Mouse (Mus musculus) ES-E14 (cell line): ENCODE measurements at regions not wholly inside any gene's neighbourhood (a gene's known extent, or its start where the extent isn't known, plus 50 kb on each side); places are given as distances from the start of the nearest gene placed in this dataset.
A peak's percentile ranks its signal among the peaks of the same experiment; 100 is the strongest.

Experiments used
- DNase-seq: peaks from one replicate; pipeline ENCODE4 v3.0.0-alpha.2; 2013; ENCODE audit warnings: low read depth, low spot score
- H3K27ac ChIP-seq: 2 replicates; pipeline ENCODE4 v1.5.1; 2012; ENCODE audit warnings: low read depth, mild to moderate bottlenecking, low read length, moderate library complexity, mixed read lengths; ENCODE audit not compliant: poor library complexity, insufficient read depth, severe bottlenecking
- H3K36me3 ChIP-seq: 2 replicates; pipeline ENCODE4 v1.6.1; 2012; ENCODE audit warnings: mild to moderate bottlenecking, low read length, moderate library complexity, mixed read lengths; ENCODE audit not compliant: control insufficient read depth, poor library complexity, insufficient read depth, severe bottlenecking
- H3K4me1 ChIP-seq, 2 experiments: fragments of 150-350 bp in 1 of 2; sonication (generic) in 1 of 2; 2 replicates each; pipeline ENCODE4 v1.6.1; 2012; ENCODE audit warnings: low read length in 2 of 2, mild to moderate bottlenecking in 1 of 2, mixed read lengths in 1 of 2; ENCODE audit not compliant: control insufficient read depth in 2 of 2, insufficient read depth in 2 of 2, poor library complexity in 1 of 2
- H3K4me3 ChIP-seq, 2 experiments: fragments of 150-350 bp in 1 of 2; sonication (generic) in 1 of 2; 2 replicates each; pipeline ENCODE4 v1.5.1; 2012; ENCODE audit warnings: low read length in 2 of 2, low read depth in 1 of 2, mild to moderate bottlenecking in 1 of 2, mixed read lengths in 1 of 2; ENCODE audit not compliant: insufficient read depth in 1 of 2, poor library complexity in 1 of 2, severe bottlenecking in 1 of 2
- H3K9ac ChIP-seq: 2 replicates; pipeline ENCODE4 v1.6.1; 2012; ENCODE audit warnings: low read depth, mild to moderate bottlenecking, low read length, mixed read lengths; ENCODE audit not compliant: poor library complexity, insufficient read depth, severe bottlenecking
- H3K9me3 ChIP-seq: fragments of 150-350 bp; sonication (generic); 2 replicates; pipeline ENCODE4 v1.6.1; 2012; ENCODE audit warnings: low read depth, mild to moderate bottlenecking, low read length; ENCODE audit not compliant: control insufficient read depth, insufficient read depth
- CHD2 ChIP-seq: IDR thresholded peaks from 2 replicates; pipeline ENCODE4 v1.6.1; 2014; ENCODE audit warnings: mild to moderate bottlenecking, low read depth, low read length, inconsistent platforms
- HCFC1 ChIP-seq: IDR thresholded peaks from 2 replicates; pipeline ENCODE4 v1.6.1; 2012; ENCODE audit warnings: low read length, inconsistent platforms, borderline replicate concordance; ENCODE audit not compliant: insufficient read depth
- MAFK ChIP-seq: IDR thresholded peaks from 2 replicates; pipeline ENCODE4 v1.6.1; 2014; ENCODE audit warnings: mild to moderate bottlenecking, low read depth, low read length, inconsistent platforms; ENCODE audit not compliant: insufficient read depth
- ZC3H11A ChIP-seq: IDR thresholded peaks from 2 replicates; pipeline ENCODE4 v1.6.1; 2012; ENCODE audit warnings: low read depth, mild to moderate bottlenecking, inconsistent platforms, low read length, borderline replicate concordance
- ZNF384 ChIP-seq: IDR thresholded peaks from 2 replicates; pipeline ENCODE4 v1.6.1; 2012; ENCODE audit warnings: low read depth, low read length, inconsistent platforms
- in situ Hi-C, 2 experiments: fragments of 600-800 bp; cut with MboI; formaldehyde crosslinking; loops; one replicate each; pipeline ENCODE4 v1.15.1; 2025; ENCODE audit warnings: low sequenced_read_pairs in 2 of 2, inconsistent platforms in 1 of 2; ENCODE audit not compliant: unreplicated experiment in 2 of 2

DNA sequence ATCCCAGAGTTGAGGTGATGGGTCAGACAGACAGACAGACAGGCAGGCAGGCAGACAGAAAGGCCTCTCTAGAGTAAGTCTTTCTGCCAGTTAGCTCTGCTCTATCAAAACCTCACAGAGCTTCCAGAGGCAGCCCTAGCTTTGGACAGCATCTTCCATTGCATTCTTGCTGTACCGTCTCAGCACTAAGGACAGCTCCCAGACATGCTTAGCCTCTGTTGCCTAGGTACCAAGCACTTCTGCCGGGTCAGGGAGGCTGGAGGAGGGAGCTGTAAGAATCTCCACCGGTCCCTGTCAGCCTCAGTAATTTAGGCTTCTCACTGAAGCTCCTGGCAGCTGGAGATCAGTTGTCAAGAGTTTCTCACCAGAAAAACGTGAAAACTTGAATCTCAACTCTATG is 107.4 kb downstream of the Drd1 start:
- Histone ChIP-seq H3K4me1 (no peaks in the 10 kb centered on the region), H3K4me3 (no peak overlapping the region), H3K27ac (no peak overlapping the region), H3K9ac (no peak overlapping the region), H3K9me3 (no peaks in the 10 kb centered on the region), H3K36me3 (no peaks in the 10 kb centered on the region)
- no peak for TF ChIP-seq ZC3H11A
- no peak for TF ChIP-seq CHD2
- TF ChIP-seq MAFK = no peak
- TF ChIP-seq HCFC1 = no peak
- TF ChIP-seq ZNF384 = no peak
- peak; percentile 60 for DNase-seq
- in situ Hi-C loops = no loop called here

DNA sequence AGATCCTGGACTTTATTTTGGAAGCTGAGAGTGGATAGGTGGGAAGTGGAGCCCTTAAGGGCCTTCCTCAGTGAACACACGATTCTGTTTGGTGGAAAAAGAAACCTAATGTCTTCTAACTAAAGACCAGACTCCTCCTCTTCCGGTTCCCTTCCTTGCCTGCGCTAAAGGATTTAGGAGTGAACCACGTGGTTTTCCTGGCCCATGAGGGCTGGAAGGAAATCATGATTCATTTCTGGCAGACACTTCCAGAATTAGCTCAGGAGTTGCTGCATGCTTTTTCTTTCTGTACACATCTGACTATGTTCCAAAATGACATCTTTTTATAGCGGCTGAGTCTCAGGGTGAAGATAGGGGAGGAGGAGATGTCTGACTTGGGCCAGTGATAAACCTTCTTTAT is 109.8 kb downstream of the Drd1 start:
- Histone ChIP-seq H3K9me3 (no peaks in the 10 kb centered on the region), H3K4me3 (no peak overlapping the region), H3K27ac (no peak overlapping the region), H3K9ac (no peak overlapping the region), H3K36me3 (no peaks in the 10 kb centered on the region), H3K4me1 (no peaks in the 10 kb centered on the region)
- in situ Hi-C loops = no loop called here
- DNase-seq = no peak
- TF ChIP-seq ZNF384 = no peak
- TF ChIP-seq CHD2 = no peak
- TF ChIP-seq MAFK = no peak
- no peak for TF ChIP-seq ZC3H11A
- no peak for TF ChIP-seq HCFC1

DNA sequence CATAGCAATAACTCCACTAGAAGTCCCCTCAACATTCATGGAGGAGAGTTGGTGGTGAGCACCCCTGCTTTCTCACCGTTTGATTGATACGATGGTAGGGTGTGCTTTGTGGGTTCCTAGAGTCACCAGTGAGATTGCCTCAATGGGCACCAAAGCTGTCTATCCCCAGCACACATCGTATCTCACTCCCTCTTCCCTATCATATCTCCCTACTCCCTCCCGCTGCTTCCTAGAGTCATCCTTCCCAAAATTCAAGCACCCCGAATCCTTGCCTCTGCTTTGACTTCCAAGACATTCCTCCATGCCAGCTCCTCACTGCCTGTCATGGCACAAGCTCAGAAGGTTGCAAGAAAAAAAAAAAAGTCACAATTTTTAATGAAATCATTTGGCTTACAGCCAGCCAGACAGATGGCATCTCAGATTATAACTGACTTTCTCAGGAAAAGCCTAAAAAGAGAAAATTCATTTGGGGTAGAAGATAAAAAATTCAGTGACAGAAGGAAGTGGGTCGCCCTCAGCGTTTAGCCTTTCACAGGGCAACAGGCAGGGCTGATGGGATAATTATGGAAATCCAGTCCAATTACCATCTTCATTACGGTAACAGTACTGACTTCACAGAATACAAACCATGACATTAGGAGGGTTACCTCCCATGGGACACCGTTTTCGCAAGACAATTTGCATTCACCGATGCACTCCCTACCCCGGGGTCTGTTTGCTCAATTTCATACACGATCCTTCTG is 114.3 kb downstream of the Drd1 start:
- H3K9me3 ChIP-seq = no peaks in the 10 kb centered on the region
- no peak overlapping the region for H3K9ac ChIP-seq
- TF ChIP-seq CHD2 = no peak
- no peaks in the 10 kb centered on the region for H3K36me3 ChIP-seq
- no peak overlapping the region for H3K27ac ChIP-seq
- no peak for DNase-seq
- H3K4me3 ChIP-seq = no peak overlapping the region
- H3K4me1 ChIP-seq = no peaks in the 10 kb centered on the region
- in situ Hi-C loops = no loop called here

DNA sequence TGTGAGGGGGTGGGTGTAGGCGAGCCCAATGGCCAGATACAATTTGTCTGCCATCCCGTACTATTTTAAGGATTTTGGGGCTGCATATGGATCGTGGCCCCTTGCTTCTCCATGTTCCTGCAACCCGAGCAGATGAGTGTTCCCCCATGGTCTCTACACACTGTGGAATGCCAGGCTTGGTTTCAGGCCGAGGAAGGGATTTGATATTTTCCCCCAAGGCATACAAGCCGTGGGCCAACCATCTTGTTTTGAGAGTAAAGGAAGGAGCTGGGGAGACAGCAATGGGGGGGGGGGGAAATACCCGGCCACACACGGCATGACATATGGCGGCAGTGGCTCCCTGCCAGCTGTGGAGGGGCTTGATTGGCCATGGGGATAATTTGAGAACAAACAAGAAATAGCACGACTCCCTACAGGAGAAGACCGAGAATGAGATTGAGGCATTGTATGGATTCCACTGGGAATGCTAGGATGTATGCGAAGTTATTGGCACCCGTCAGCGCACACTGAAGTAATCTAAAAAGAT is 120.3 kb downstream of the Drd1 start:
- in situ Hi-C loops = no loop called here

GRCm38 (mm10) chr13:53934457-53934856 is 121.0 kb downstream of the Drd1 start:
- Histone ChIP-seq H3K4me1 (no peaks in the 10 kb centered on the region), H3K4me3 (no peak overlapping the region), H3K36me3 (no peaks in the 10 kb centered on the region), H3K9me3 (no peaks in the 10 kb centered on the region), H3K9ac (no peak overlapping the region), H3K27ac (no peak overlapping the region)
- TF ChIP-seq ZNF384 (no peak), HCFC1 (no peak), MAFK (no peak), CHD2 (no peak), ZC3H11A (no peak)
- in situ Hi-C loops = no loop called here
- no peak for DNase-seq

More for the DNA sequence above, 120.3 kb downstream of the Drd1 start:
- H3K9me3 ChIP-seq = no peaks in the 10 kb centered on the region
- H3K27ac ChIP-seq = no peak overlapping the region
- H3K4me3 ChIP-seq = no peak overlapping the region
- DNase-seq = no peak
- no peak overlapping the region for H3K9ac ChIP-seq
- no peaks in the 10 kb centered on the region for H3K4me1 ChIP-seq
- no peaks in the 10 kb centered on the region for H3K36me3 ChIP-seq
- TF ChIP-seq ZNF384 = no peak
- no peak for TF ChIP-seq CHD2
- no peak for TF ChIP-seq ZC3H11A
- TF ChIP-seq MAFK = no peak
- TF ChIP-seq HCFC1 = no peak
